In the genomic region with DNA sequence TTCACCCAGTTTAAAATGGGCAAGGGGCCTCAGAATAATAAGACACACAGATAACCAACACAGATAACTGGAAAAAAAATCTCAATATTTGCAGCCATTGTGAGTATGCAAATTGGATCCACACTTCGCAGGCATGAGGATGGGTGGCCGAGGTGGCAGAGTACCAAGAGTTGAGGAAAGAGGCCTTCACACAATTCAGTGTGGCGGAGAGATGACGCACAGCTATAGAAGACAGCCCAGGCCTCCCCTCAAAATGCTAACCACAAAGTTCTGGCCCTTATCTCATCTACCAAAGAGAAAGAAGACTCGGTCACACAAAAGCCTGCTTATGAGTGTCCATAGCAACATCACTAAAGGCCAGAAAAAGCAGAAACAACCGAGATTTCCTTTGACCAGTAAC, we compare ENCODE assay signal across 18 mouse cellular contexts.
"Had no signal": no experiment of that assay in that cellular context is flagged by ENCODE, and none has a peak within 500 bp of the region (broad histone marks: within the 10 kb centered on the region; RNA-seq: fewer than 3 reads in every experiment).

No protein-coding gene starts in this region.

- H3K4me3 ChIP-seq: liver, embryonic 13.5 days; liver, embryonic 15.5 days; lung, embryonic 15.5 days; midbrain, embryonic 12.5 days; neural tube, embryonic 12.5 days; stomach, embryonic 15.5 days had no signal

- H3K27me3 ChIP-seq: liver, embryonic 13.5 days; liver, embryonic 15.5 days; lung, embryonic 15.5 days; midbrain, embryonic 12.5 days; neural tube, embryonic 12.5 days; stomach, embryonic 15.5 days had no signal

- H3K27ac ChIP-seq: liver, embryonic 13.5 days; liver, embryonic 15.5 days; lung, embryonic 15.5 days; macrophage; midbrain, embryonic 12.5 days; neural tube, embryonic 12.5 days; stomach, embryonic 15.5 days; stomach, postnatal 0 days had no signal

- H3K9me3 ChIP-seq: liver, embryonic 15.5 days; lung, embryonic 15.5 days; stomach, embryonic 15.5 days had no signal

- DNase-seq: liver, embryonic 13.5 days; liver, postnatal 0 days; lung, adult 2 months; lung, postnatal 14 days; lung, postnatal 36 days; midbrain, embryonic 14.5 days; right cerebral cortex, postnatal 14 days; thymus, postnatal 14 days; thymus, postnatal 36 days had no signal

- ATAC-seq: liver, postnatal 0 days; lung, postnatal 0 days; midbrain, embryonic 16.5 days had no signal

- H3K4me1 ChIP-seq: liver, embryonic 13.5 days; liver, embryonic 15.5 days; midbrain, embryonic 12.5 days; neural tube, embryonic 12.5 days; stomach, embryonic 15.5 days had no signal

- H3K4me2 ChIP-seq: liver, embryonic 13.5 days; liver, embryonic 15.5 days; lung, embryonic 15.5 days; midbrain, embryonic 12.5 days; neural tube, embryonic 12.5 days; stomach, embryonic 15.5 days had no signal

- H3K9ac ChIP-seq: liver, embryonic 13.5 days; liver, embryonic 15.5 days; liver, postnatal 0 days; lung, embryonic 15.5 days; midbrain, embryonic 12.5 days; neural tube, embryonic 12.5 days; stomach, embryonic 15.5 days had no signal

- H3K36me3 ChIP-seq: liver, embryonic 13.5 days; liver, embryonic 15.5 days; lung, embryonic 15.5 days; midbrain, embryonic 12.5 days; stomach, embryonic 15.5 days had no signal
